Mouse (Mus musculus): ENCODE results near the gene Dus3l. TPM values are rescaled to one million over a fixed set of nuclear protein-coding genes. Genes with fewer than 3 reads are reported as not detected.
A peak's percentile ranks its signal among the peaks of the same experiment; 100 is the strongest.

Gene Dus3l
- polyA plus RNA-seq, 1 experiment from 2014 or later, result 17.2 TPM

DNA sequence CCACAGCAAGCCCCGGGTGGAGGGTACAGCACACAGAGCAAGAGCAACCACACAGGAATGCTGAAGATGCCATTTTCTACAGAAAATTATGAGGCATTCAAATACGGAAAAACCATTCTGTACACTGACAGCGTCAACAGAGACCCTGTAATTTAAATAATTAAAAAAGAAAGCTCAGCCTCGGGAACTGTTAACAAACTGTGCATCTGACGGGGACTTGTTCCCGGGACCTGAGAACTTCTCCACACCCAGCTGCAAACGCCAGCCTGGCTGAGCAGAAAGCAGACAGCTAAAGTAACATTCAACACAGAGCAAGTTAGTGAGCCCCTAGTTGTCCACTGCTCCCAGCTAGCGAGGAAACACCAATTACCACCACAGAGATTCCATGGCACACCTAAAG lies 37.5 kb downstream of the Dus3l start:
- Histone ChIP-seq H3K27ac (no peak overlapping the region), H3K4me3 (replicated peaks) (no peak overlapping the region), H3K36me3 (peaks cover 69% of the 10 kb centered on the region), H3K4me1 (replicated peaks) (peaks cover 1% of the 10 kb centered on the region; the same call in 1 of the 2 replicates), H3K4me2 (no peak overlapping the region), H3K9ac (no peak overlapping the region), H3K27me3 (no peaks in the 10 kb centered on the region), H3K9me3 (replicated peaks) (no peaks in the 10 kb centered on the region)
- DNase-seq (no peak), ATAC-seq (ENCODE audit: low read depth) (no peak)
- 81% methylated on average over 8 of the region's 8 CpGs for WGBS (ENCODE audit: insufficient replicate concordance)

- Histone ChIP-seq H3K27me3 (no peaks in the 10 kb centered on the region), H3K36me3 (peaks cover 59% of the 10 kb centered on the region), H3K4me1 (replicated peaks) (peaks cover 11% of the 10 kb centered on the region), H3K4me3 (replicated peaks) (no peak overlapping the region), H3K9ac (no peak overlapping the region), H3K27ac (no peak overlapping the region), H3K9me3 (replicated peaks) (no peaks in the 10 kb centered on the region), H3K4me2 (no peak overlapping the region)
- DNase-seq (no peak), ATAC-seq (ENCODE audit: low read depth) (no peak)
- 82% methylated on average over 5 of the region's 5 CpGs for WGBS (ENCODE audit: insufficient replicate concordance)
Observed at GRCm38 (mm10) chr17:56804952-56805351, 40.4 kb downstream of the Dus3l start.

DNA sequence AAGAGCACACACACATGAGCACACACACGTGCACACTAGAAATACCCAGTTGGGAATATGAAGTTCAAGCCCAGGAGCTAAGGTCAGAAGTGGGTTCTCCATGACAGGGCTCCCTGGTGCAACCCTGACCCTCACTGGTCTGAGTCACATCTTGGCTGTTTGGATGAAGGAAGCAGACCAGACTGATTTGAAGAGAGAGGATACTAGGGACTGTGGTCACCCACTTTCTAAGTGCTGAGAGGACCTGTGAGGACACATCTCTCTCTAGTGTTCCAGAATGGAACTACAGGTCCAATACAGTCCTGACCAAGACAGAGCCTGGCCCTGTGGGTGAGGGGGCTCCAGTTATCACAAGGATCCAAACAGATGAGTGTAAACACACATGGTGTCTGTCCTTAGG lies 41.2 kb downstream of the Dus3l start:
- DNase-seq, result no peak
- 65% methylated on average over 1 of the region's 1 CpGs for whole genome bisulfite sequencing (ENCODE audit: insufficient replicate concordance)
- Histone ChIP-seq H3K9ac (no peak overlapping the region), H3K4me3 (replicated peaks) (no peak overlapping the region), H3K27me3 (no peaks in the 10 kb centered on the region), H3K36me3 (peaks cover 50% of the 10 kb centered on the region), H3K4me2 (no peak overlapping the region), H3K9me3 (replicated peaks) (no peaks in the 10 kb centered on the region), H3K4me1 (replicated peaks) (peaks cover 19% of the 10 kb centered on the region), H3K27ac (no peak overlapping the region)
- no peak for ATAC-seq (ENCODE audit: low read depth)

GRCm38 (mm10) chr17:56808518-56808917 lies 44.0 kb downstream of the Dus3l start:
- Histone ChIP-seq H3K9ac (no peak overlapping the region), H3K27ac (no peak overlapping the region), H3K27me3 (no peaks in the 10 kb centered on the region), H3K36me3 (peaks cover 23% of the 10 kb centered on the region), H3K4me2 (no peak overlapping the region), H3K4me1 (replicated peaks) (peaks cover 40% of the 10 kb centered on the region), H3K9me3 (replicated peaks) (no peaks in the 10 kb centered on the region), H3K4me3 (replicated peaks) (no peak overlapping the region)
- DNase-seq, result peak; percentile 57
- peak; percentile 52 for ATAC-seq (ENCODE audit: low read depth)
- 15% methylated on average over 9 of the region's 9 CpGs for WGBS (ENCODE audit: insufficient replicate concordance)

- ATAC-seq (ENCODE audit: low read depth) (peak; percentile 13; the same call in 1 of the 2 replicates), DNase-seq (no peak)
- H3K4me3 ChIP-seq (replicated peaks), result no peak overlapping the region
- peaks cover 54% of the 10 kb centered on the region for H3K4me1 ChIP-seq (replicated peaks)
- 40% methylated on average over 3 of the region's 3 CpGs for WGBS (ENCODE audit: insufficient replicate concordance)
- no peak overlapping the region for H3K4me2 ChIP-seq
- no peak overlapping the region for H3K9ac ChIP-seq
- H3K27me3 ChIP-seq, result no peaks in the 10 kb centered on the region
- no peaks in the 10 kb centered on the region for H3K9me3 ChIP-seq (replicated peaks)
- peaks cover 8% of the 10 kb centered on the region; the same call in 1 of the 2 replicates for H3K36me3 ChIP-seq
- 0 out of 2 replicates have a peak overlapping the region, but pooled peaks have one; percentile 1 for H3K27ac ChIP-seq
Observed at GRCm38 (mm10) chr17:56810245-56810644, 45.7 kb downstream of the Dus3l start.

DNA sequence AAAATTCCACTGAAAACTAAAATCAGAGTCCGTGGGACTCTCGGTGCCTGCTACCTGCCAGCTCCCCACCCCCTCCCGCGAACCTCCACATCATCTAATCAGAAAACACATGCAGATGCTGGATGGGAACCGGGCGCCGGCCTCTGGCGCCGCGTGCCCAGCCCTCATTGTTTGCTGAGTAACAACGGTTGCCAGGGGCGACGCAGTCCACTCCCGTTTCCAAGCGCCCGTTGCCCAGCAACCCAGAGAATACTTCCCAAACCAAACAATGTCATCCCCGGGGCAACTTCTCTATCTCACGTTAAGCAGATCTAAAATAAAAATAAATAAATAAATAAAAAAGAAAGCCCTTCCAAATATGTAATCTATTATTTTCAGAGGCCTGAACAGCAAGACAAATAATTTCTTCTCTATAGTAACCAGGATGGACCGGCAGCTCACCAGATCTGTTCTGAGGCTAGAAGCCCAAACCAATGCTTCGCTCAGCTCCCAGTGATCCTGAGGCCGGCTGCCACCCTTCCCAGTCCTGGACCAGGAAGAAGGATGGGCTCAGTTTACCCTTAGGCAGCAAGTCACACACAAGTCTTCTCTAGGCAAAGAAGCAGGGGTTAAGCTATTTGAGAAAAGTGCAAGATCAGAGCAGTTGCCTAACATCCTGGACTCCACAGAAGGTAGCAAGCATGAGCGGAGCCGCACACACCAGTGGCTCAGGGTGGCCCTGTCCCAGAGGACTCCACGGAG lies 49.9 kb downstream of the Dus3l start:
- Histone ChIP-seq H3K27me3 (no peaks in the 10 kb centered on the region), H3K27ac (no peak overlapping the region), H3K4me1 (replicated peaks) (peaks cover 83% of the 10 kb centered on the region), H3K4me2 (no peak overlapping the region), H3K9me3 (replicated peaks) (no peaks in the 10 kb centered on the region), H3K4me3 (replicated peaks) (no peak overlapping the region), H3K36me3 (peaks cover 10% of the 10 kb centered on the region; the same call in 1 of the 2 replicates), H3K9ac (no peak overlapping the region)
- no peak for ATAC-seq (ENCODE audit: low read depth)
- DNase-seq, result peak; percentile 42
- 29% methylated on average over 24 of the region's 24 CpGs for whole genome bisulfite sequencing (ENCODE audit: insufficient replicate concordance)

DNA sequence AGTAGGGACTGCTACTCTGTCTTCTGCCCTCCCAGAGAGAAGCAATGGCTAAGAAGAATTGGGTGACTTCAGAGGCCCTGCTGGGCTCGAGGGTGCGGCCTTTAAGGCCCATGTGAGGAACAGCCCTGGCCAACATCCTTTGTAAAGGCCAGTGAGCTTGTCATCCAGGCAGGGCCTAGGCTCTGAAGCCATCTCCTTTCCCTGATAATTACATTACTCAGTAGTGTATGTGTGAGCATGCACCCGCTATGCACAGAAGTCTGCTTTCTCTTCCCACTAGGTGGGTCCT lies 50.4 kb downstream of the Dus3l start:
- WGBS (ENCODE audit: insufficient replicate concordance), result 80% methylated on average over 3 of the region's 3 CpGs
- Histone ChIP-seq H3K9ac (no peak overlapping the region), H3K9me3 (replicated peaks) (no peaks in the 10 kb centered on the region), H3K27me3 (no peaks in the 10 kb centered on the region), H3K4me3 (replicated peaks) (no peak overlapping the region), H3K4me2 (no peak overlapping the region), H3K27ac (no peak overlapping the region), H3K4me1 (replicated peaks) (peaks cover 84% of the 10 kb centered on the region), H3K36me3 (peaks cover 10% of the 10 kb centered on the region; the same call in 1 of the 2 replicates)
- ATAC-seq (ENCODE audit: low read depth), result no peak
- DNase-seq, result no peak

- Histone ChIP-seq H3K4me3 (replicated peaks) (peak overlapping the region; percentile 31), H3K4me1 (replicated peaks) (peaks cover 65% of the 10 kb centered on the region), H3K4me2 (peak overlapping the region; percentile 53), H3K9ac (peak overlapping the region; percentile 42; the same call in 1 of the 2 replicates), H3K27me3 (no peaks in the 10 kb centered on the region), H3K36me3 (peaks cover 10% of the 10 kb centered on the region), H3K9me3 (replicated peaks) (no peaks in the 10 kb centered on the region), H3K27ac (peak overlapping the region; percentile 64)
- peak; percentile 84 for DNase-seq
- ATAC-seq (ENCODE audit: low read depth), result peak; percentile 77
- WGBS (ENCODE audit: insufficient replicate concordance), result 27% methylated on average over 11 of the region's 11 CpGs
Observed at GRCm38 (mm10) chr17:56818067-56818636, 53.6 kb downstream of the Dus3l start.

GRCm38 (mm10) chr17:56819032-56819545 lies 54.5 kb downstream of the Dus3l start:
- peak overlapping the region; percentile 45; the same call in 1 of the 2 replicates for H3K27ac ChIP-seq
- ATAC-seq (ENCODE audit: low read depth), result no peak
- H3K4me1 ChIP-seq (replicated peaks), result peaks cover 65% of the 10 kb centered on the region

More at GRCm38 (mm10) chr17:56819032-56819545, 54.5 kb downstream of the Dus3l start:
- Histone ChIP-seq H3K4me3 (replicated peaks) (no peak overlapping the region), H3K4me2 (no peak overlapping the region), H3K27me3 (no peaks in the 10 kb centered on the region), H3K36me3 (peaks cover 15% of the 10 kb centered on the region), H3K9me3 (replicated peaks) (no peaks in the 10 kb centered on the region), H3K9ac (no peak overlapping the region)
- no peak for DNase-seq
- WGBS (ENCODE audit: insufficient replicate concordance), result 67% methylated on average over 6 of the region's 6 CpGs

Measured in liver, embryonic 13.5 days (tissue).